Mouse (Mus musculus): ENCODE measurements around the gene Il18rap. TPM values are rescaled to one million over a fixed set of nuclear protein-coding genes. Genes with fewer than 3 reads are reported as not detected.
"Not testable (repeated sequence)": the region's sequence is repeated elsewhere in the genome, so short reads cannot be mapped to it uniquely, and the experiment has no call there.

Gene Il18rap
- polyA plus RNA-seq, 1 experiment from 2014 or later: 0.11 TPM

DNA sequence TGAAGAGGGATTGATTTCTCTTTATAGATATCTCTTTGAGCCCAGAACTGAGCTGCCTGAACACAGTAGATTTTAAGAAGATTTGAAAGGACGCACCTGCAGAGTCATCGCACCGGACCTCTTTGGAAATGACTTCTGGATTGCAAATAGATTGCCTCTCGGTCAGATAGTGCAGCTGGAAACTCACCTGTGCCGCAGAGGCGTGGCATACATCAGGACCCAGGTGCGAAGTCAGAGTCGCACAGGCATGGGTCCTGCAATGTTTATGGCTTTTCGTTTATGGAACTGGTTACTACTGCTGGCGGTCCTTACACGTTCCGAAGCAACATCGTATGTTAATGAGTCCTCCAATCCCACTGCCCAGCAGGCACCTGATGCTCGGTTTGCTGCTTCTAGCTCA, 65.1 kb downstream of the Il18rap start:
- 71% methylated on average over 14 of the region's 14 CpGs for WGBS
- no peaks in the 10 kb centered on the region for H3K4me1 ChIP-seq (replicated peaks; ENCODE audit: control insufficient read depth, insufficient read depth, low read length)
- H3K4me2 ChIP-seq (ENCODE audit: low read length): no peak overlapping the region

GRCm38 (mm10) chr1:40586776-40587175, 71.6 kb downstream of the Il18rap start:
- H3K36me3 ChIP-seq (ENCODE audit: control insufficient read depth, insufficient read depth): no peaks in the 10 kb centered on the region
- no peaks in the 10 kb centered on the region for H3K27me3 ChIP-seq (replicated peaks; ENCODE audit: control insufficient read depth, insufficient read depth, low read length)
- H3K4me1 ChIP-seq (replicated peaks; ENCODE audit: control insufficient read depth, insufficient read depth, low read length): no peaks in the 10 kb centered on the region
- no peak overlapping the region for H3K4me3 ChIP-seq (replicated peaks; ENCODE audit: low read length)
- no peak overlapping the region for H3K9ac ChIP-seq (replicated peaks; ENCODE audit: low read depth, low read length)
- WGBS: 86% methylated on average over 5 of the region's 5 CpGs
- H3K27ac ChIP-seq (ENCODE audit: low read length): no peak overlapping the region
- no peaks in the 10 kb centered on the region for H3K9me3 ChIP-seq (ENCODE audit: control insufficient read depth, low read length)
- no peak overlapping the region for H3K4me2 ChIP-seq (ENCODE audit: low read length)
- ATAC-seq: no peak

More for the DNA sequence above, 65.1 kb downstream of the Il18rap start:
- ATAC-seq: no peak
- H3K4me3 ChIP-seq (replicated peaks; ENCODE audit: low read length): no peak overlapping the region
- no peak overlapping the region for H3K9ac ChIP-seq (replicated peaks; ENCODE audit: low read depth, low read length)
- no peaks in the 10 kb centered on the region for H3K36me3 ChIP-seq (ENCODE audit: control insufficient read depth, insufficient read depth)
- no peak overlapping the region for H3K27ac ChIP-seq (ENCODE audit: low read length)
- H3K27me3 ChIP-seq (replicated peaks; ENCODE audit: control insufficient read depth, insufficient read depth, low read length): no peaks in the 10 kb centered on the region
- no peaks in the 10 kb centered on the region for H3K9me3 ChIP-seq (ENCODE audit: control insufficient read depth, low read length)

DNA sequence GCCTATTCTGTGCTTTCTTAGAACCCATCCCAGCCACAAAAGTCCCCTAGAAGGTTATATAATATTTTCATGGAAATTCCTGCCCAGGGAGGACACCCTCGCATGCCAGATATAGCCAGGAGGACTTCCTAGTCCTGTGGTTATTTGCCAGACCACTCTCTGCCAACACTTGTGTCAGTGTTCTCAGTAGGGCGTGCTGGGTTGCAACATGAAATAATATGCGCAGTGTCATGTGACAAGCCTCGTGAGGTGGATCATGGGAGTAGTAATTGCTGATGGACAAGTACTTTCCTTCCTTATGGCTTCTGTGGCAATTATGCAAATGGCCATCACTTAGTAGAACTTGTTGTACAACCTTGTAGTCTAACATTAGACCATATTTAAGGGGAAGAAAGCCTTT, 75.8 kb downstream of the Il18rap start:
- no peak overlapping the region for H3K27ac ChIP-seq (ENCODE audit: low read length)
- no peak overlapping the region for H3K9ac ChIP-seq (replicated peaks; ENCODE audit: low read depth, low read length)
- H3K4me2 ChIP-seq (ENCODE audit: low read length): no peak overlapping the region
- no peaks in the 10 kb centered on the region for H3K27me3 ChIP-seq (replicated peaks; ENCODE audit: control insufficient read depth, insufficient read depth, low read length)
- no peaks in the 10 kb centered on the region for H3K4me1 ChIP-seq (replicated peaks; ENCODE audit: control insufficient read depth, insufficient read depth, low read length)
- ATAC-seq: no peak
- 93% methylated on average over 4 of the region's 4 CpGs for WGBS
- H3K9me3 ChIP-seq (ENCODE audit: control insufficient read depth, low read length): no peaks in the 10 kb centered on the region
- H3K4me3 ChIP-seq (replicated peaks; ENCODE audit: low read length): no peak overlapping the region
- H3K36me3 ChIP-seq (ENCODE audit: control insufficient read depth, insufficient read depth): no peaks in the 10 kb centered on the region

DNA sequence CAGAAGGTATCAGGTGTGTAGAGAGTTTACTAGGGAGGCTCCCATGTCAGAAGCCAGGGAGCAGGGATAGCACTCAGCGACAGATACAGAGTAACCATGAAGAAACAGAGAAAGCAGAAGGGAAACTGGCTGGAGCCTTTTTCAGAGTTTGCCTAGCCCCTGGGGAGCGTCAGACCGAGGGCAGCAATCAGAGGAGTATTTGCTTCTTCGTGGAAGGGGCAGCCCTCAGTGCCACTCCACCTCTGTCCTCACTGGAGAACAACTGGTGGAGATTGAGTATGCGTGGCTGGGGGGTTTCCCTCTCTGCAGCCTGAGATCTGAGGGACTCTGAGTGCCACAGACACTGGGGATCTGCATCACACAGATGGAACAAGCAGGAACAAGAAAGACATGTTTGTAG, 82.7 kb downstream of the Il18rap start:
- Histone ChIP-seq H3K36me3 (ENCODE audit: control insufficient read depth, insufficient read depth) (no peaks in the 10 kb centered on the region), H3K4me2 (ENCODE audit: low read length) (no peak overlapping the region), H3K9me3 (ENCODE audit: control insufficient read depth, low read length) (no peaks in the 10 kb centered on the region), H3K4me1 (replicated peaks; ENCODE audit: control insufficient read depth, insufficient read depth, low read length) (no peaks in the 10 kb centered on the region), H3K27ac (ENCODE audit: low read length) (no peak overlapping the region), H3K27me3 (replicated peaks; ENCODE audit: control insufficient read depth, insufficient read depth, low read length) (no peaks in the 10 kb centered on the region), H3K4me3 (replicated peaks; ENCODE audit: low read length) (no peak overlapping the region), H3K9ac (replicated peaks; ENCODE audit: low read depth, low read length) (no peak overlapping the region)
- 84% methylated on average over 5 of the region's 5 CpGs for WGBS
- ATAC-seq: no peak

DNA sequence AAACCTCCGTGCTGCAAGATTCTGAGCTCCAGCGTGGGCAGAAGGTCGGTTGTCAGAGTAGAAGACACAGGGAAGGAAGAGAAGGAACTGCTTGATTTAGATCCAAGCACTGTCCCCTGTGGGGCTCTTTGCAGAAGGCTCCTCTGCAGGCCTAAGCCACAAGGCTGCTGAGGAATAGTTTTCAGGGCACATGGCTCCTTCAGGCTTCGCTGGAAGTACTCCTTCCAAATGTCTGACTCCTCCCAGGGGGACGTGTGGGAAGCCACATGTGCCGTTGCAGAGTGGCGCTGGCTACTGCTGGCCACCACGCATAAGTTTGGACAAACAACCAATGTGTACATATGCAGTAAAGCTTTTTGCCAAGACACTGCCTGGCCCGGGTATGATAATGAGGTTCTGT, 84.5 kb downstream of the Il18rap start:
- not testable (repeated sequence) for H3K4me3 ChIP-seq (replicated peaks; ENCODE audit: low read length); ATAC-seq; H3K36me3 ChIP-seq (ENCODE audit: control insufficient read depth, insufficient read depth); H3K27ac ChIP-seq (ENCODE audit: low read length); H3K4me1 ChIP-seq (replicated peaks; ENCODE audit: control insufficient read depth, insufficient read depth, low read length); H3K4me2 ChIP-seq (ENCODE audit: low read length); H3K9ac ChIP-seq (replicated peaks; ENCODE audit: low read depth, low read length); H3K9me3 ChIP-seq (ENCODE audit: control insufficient read depth, low read length); H3K27me3 ChIP-seq (replicated peaks; ENCODE audit: control insufficient read depth, insufficient read depth, low read length)
- WGBS: 88% methylated on average over 9 of the region's 9 CpGs

DNA sequence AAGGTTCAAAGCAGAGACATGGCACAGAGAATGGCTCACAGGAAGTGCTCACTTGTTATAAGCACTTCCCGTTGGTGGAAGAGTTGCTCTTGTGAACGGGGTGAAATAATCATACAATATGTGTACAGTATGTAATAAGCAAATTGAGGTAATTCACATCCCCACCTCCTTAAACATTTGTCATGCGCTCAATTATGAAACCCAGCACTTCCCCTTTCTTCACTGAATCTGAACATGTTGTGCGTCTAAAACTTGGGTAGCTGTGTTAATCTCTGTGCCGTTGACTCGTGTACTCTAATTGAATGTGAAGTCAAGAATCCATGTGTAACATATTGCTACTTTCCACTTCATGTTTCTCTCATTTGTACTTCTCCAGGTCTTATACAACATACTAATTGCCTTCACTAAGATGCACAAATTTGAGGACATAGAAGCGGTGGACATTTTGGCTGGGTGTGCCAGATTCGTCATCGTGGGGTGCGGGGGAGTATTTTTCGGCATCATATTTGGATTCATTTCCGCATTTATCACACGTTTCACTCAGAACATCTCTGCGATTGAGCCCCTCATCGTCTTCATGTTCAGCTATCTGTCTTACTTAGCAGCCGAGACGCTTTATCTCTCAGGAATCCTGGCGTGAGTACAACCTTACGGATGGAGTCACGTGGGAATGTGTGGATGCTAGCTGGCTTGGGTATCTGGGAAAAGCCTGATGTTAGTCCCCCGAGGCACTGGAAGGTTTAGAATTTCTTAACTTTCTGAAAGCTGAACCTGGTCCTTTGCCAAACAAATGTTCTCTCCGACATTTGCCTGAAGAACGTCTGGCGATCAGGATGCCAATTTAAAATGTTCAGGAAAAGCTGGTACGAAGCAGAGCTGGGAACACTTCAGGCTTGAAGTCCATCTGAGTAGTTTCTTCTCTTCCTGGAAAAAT, 85.5 kb downstream of the Il18rap start:
- Histone ChIP-seq H3K27ac (ENCODE audit: low read length) (peak overlapping the region; percentile 63), H3K4me2 (ENCODE audit: low read length) (peak overlapping the region; percentile 22)

More for the DNA sequence above, 85.5 kb downstream of the Il18rap start:
- H3K4me3 ChIP-seq (replicated peaks; ENCODE audit: low read length): no peak overlapping the region
- no peaks in the 10 kb centered on the region for H3K27me3 ChIP-seq (replicated peaks; ENCODE audit: control insufficient read depth, insufficient read depth, low read length)
- no peaks in the 10 kb centered on the region for H3K36me3 ChIP-seq (ENCODE audit: control insufficient read depth, insufficient read depth)
- 70% methylated on average over 25 of the region's 25 CpGs for WGBS
- H3K4me1 ChIP-seq (replicated peaks; ENCODE audit: control insufficient read depth, insufficient read depth, low read length): no peaks in the 10 kb centered on the region
- H3K9me3 ChIP-seq (ENCODE audit: control insufficient read depth, low read length): no peaks in the 10 kb centered on the region
- ATAC-seq: peak; percentile 83
- no peak overlapping the region for H3K9ac ChIP-seq (replicated peaks; ENCODE audit: low read depth, low read length)

Other genes with a start within 250 kb of the Il18rap start
- gene Il1rl2, start 190.8 kb upstream of the Il18rap start, polyA plus RNA-seq (2015; fragmentation: Nextera tagmentation; extraction: Ambion mirVana): 1.1 and 1.2 TPM in 2 replicates
- 0.05 and 0.11 TPM in 2 replicates for gene Il1rl1, start 85.8 kb upstream of the Il18rap start, polyA plus RNA-seq (2015; fragmentation: Nextera tagmentation; extraction: Ambion mirVana)
- gene Il18r1, start 49.8 kb upstream of the Il18rap start, polyA plus RNA-seq (2015; fragmentation: Nextera tagmentation; extraction: Ambion mirVana): not detected in 2 replicates
- 0.25 TPM in 1 of 2 replicates, not detected in the other for gene Slc9a4, start 64.7 kb downstream of the Il18rap start, polyA plus RNA-seq (2015; fragmentation: Nextera tagmentation; extraction: Ambion mirVana)
- gene Slc9a2, start 165.2 kb downstream of the Il18rap start, polyA plus RNA-seq (2015; fragmentation: Nextera tagmentation; extraction: Ambion mirVana): 0.18 and 0.27 TPM in 2 replicates